Mouse (Mus musculus): ENCODE data around the gene Add3. TPM values are rescaled to one million over a fixed set of nuclear protein-coding genes. Genes with fewer than 3 reads are reported as not detected.

Gene Add3
- total RNA-seq, 2 experiments from 2014 or later = 20.0 to 20.7 TPM

DNA sequence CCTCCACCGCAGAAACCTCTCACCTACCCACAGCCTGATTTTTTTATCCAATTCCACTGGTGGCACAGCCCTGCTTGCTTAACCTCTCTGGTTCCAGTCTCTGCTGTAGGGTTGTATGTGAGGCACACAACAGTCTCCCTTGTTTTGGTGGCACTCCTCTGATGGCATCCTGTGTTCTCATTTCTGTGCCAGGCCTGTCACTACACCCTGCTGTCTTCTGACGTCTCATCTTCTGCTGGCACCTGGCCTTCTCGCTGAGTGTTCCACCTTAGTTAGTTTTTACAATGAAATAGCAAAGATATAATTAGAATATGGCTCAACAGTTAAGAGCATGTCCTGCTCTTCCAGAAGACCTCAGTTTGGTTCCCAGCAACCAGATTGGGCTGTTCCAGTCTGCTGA, 49.5 kb downstream of the Add3 start:
- DNase-seq = no peak
- intact Hi-C loops (cut with DNase I) = no loop called here

DNA sequence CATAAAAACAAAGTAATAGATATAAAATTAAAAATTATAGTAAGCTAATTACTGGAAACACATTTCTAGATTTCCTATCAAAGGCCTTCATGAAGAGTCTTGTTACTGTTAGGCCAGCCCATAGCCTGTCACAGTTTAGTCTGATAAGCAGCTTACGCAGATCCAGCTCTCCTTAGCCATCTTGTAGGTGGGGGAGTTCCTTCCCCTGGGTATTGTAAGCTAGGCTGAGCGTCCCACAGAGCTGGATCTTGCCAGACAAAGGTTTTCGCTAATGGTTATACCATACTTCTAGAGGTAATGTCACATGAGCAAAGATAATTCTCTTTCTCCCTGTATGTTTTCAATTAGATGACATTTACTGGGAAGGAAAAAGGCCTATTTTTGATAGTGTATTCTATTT, 50.0 kb downstream of the Add3 start:
- no peak for DNase-seq
- intact Hi-C loops (cut with DNase I) = no loop called here

DNA sequence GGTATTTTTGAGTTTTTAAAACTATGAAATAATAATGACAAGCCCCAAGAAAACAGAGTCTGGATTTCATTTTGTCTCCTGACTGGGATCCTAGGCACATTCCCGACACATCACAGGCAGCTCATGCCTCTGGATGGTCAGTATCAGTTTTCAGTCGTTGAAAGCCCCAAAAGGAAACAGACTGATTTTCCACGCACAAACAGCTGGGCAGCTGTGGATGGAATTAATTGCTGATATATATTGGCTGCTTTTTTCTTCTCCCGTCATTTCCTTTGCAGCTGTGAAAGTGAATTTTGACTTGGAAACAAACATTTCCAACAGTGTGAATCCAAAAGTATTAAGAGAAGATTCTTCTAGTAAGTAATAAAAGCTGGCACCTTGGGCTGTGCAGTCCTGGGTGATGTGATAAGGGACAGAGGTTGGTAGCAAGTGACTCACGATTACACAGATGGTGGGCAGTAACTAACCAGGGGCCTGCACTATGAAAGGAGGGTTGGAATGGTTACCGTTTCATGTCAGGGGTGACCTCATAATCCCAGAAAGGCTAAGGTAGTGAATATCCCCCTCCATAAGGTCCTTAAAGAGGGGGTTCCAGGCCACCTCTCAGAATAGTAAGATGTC, 51.7 kb downstream of the Add3 start:
- no peak for DNase-seq
- intact Hi-C loops (cut with DNase I) = no loop called here

DNA sequence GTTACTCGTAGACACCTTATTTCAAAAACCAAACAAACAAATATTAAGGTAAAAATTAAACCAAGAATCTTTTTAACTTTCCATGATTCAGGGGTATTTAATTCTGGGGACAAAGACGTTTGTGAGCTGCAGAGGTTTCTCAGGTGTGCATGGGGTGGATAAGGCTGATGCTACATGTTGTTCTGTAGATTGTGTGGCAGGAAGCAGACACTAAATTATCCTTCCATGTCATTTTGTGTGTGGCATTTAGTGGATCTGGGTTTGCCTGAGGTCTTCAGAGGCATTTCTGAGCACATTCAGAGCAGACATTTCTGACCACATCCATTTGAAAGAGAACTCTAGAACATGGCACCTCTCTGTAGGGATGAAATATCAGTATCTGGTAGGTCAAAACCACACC, 52.9 kb downstream of the Add3 start:
- DNase-seq = no peak
- intact Hi-C loops (cut with DNase I) = no loop called here

DNA sequence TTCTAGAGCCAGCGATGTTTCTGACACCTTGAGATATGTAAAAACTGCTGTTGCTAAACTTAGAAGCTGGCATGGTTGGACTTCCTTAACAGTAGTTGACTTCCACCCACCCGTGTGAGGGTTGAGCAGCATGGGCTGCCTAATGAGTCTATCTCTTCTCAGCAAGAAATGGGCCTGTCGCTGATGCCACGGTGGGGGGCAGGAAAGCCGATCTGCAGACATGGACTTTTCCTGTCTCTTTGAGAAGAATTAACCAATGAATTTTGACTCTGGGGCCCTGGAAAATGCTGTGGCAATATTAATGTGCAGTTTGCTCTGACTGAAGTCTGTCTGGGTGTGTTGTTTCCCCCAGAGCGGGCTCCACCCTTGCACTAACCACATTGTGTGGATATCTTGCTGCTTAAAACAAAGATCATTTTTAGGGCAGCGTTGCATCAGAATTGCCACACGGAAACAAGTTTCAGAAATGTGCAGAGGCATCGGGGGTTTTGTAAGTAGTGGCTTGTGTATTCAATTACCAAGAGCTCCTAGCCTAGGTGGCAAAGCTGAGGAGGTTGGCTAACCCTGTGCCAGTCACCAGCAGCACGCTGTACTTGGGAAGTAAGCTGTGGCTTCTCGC, 53.8 kb downstream of the Add3 start:
- DNase-seq = no peak
- intact Hi-C loops (cut with DNase I) = no loop called here

DNA sequence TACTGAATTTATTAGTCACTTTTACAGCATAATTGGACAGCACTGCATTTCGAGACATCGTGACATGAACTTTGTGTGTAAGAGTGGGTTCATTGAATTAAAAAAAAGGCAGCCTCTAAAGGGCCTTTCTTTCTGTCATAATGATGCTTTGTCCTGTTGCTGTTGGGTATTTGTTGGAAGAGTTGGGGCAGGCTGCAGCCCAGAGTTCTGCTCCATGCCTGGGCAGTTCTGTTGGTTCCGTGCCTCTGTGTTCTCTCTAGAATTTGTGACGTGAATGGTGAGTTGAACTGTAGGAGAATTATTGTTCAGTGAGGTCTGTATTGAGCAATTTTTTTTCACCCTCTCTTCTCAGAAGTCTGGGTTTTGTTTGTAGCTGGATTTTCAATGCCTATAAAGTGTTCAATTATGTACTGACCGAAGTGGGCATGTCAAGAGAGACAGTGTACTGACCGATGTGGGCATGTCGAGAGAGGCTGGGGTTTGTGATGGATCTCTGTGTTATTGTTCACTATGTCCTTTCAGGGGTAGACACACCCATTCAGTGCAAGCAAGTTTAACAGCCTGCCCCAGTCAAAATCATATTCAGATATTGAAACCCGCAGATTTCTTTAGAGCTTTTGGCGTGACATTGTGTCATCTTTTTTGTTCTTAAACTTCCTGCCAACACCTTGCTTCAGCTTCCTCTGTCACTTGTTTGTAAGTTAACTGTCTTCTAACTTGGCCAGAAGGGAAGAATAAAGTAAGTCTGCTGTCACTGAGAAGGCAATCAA, 54.7 kb downstream of the Add3 start:
- DNase-seq = no peak
- intact Hi-C loops (cut with DNase I) = no loop called here

DNA sequence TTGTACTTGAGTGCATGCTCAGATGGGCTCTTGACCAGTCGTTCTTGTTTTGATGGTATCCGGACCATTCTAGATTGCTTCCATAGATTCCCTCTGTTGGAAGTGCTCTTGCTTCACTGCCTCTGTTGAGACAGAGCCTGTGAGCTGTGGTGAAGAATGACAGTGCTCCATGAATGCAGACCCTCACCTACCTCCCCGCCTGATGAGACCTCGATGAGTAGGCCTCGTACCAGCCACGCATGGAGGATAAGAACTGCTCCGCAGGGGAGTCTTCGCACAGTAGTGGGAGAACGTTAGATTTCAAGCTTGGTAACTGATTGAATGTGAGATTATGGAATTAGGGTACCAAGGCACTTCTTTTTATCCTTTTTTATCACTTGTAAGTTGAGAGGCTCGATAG, 56.7 kb downstream of the Add3 start:
- intact Hi-C loops (cut with DNase I) = no loop called here
- no peak for DNase-seq

DNA sequence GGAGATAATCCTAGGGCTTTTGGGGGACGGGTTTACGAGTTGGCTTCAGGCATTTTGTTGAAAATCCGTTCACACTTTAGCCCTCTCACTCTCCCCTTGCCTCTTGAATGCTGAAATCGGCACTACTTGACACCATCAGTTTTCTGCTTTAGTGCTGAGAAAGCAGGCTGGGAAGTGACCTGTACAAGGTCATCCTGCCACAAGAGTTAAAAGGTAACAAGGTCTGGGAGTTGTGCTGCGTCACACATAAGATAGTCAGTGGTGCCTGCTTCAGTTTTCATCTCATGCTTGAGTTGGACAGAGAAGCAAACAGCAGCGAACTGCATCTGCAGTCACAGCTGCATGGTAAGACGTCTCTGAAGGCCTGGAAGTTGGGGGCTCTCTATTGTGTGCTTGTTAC, 57.5 kb downstream of the Add3 start:
- intact Hi-C loops (cut with DNase I) = no loop called here
- DNase-seq = no peak

DNA sequence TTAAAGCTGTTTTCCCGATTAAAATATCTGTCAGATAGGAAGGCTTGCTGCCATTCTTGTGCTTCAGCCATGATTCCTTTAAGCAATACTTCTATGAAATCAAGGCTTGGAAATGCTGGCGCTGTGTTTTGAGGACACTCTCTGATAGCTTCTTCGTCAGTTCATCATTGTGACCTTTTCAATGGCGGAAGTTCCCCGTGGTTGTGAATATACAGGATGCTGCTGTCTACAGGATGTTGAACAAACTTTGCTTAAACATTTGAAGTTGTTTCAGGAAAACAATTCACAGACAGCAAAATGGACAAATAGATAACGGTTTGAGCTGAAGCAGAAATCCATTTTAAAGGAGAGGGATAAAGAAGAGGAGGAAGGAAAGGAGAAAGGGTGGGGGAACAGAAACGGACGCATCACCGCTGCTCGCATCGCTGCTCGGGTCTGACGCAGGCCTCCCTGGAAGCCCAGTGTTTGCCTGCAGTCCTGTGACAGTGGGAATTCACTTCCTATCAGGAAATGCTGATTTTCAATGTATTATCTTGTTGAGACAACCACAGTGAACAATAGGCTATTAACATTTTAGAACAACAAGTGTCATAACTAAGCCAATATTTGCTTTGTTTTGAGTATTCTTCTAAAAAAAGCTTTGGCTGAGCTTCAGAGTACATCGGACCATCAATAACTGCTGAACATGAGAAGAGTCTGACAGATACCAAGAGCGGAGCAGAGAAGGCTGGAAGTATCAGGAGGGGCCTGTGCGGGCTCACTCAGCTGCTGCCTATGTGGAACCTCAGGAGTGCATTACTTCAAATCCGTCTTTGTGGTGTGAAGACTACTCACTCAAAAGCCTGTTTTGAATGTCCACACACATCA, 58.7 kb downstream of the Add3 start:
- intact Hi-C loops (cut with DNase I) = no loop called here
- DNase-seq = no peak

DNA sequence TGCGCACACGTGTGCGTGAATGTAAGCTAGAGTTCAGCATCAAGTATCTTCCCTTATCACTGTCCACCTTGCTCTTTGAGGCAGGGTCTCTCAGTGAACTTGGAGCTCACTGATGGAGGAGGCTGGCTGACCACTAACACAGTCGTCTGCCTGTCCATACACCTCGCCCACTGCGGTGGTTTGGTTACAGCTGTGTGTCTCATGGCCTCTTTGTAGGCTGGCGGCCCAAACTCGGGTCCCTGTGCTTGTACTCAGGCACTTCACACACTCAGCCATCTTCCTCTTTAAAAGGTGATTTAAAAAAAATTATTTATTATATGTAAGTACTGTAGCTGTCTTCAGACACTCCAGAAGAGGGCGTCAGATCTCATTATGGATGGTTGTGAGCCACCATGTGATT, 59.5 kb downstream of the Add3 start:
- DNase-seq = no peak
- intact Hi-C loops (cut with DNase I) = no loop called here

DNA sequence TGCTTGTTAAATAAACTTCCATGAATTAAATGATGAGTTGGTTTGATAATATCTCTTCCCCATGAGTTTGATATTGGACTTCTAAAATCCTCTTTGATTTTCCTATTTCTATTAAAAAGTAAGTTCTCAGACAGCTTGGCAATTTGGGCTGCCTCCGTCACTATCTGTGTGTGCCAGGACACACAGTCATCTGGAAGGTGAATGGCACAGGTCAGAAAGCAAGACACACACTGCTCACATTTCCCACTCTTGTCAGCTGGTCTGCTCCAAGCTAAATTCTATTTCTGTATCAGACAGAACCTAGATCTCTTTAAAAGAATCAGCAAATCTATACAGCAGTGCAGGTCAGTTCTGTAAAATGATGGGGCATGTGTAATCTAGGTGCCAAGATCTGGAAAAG, 61.9 kb downstream of the Add3 start:
- intact Hi-C loops (cut with DNase I) = no loop called here
- no peak for DNase-seq

DNA sequence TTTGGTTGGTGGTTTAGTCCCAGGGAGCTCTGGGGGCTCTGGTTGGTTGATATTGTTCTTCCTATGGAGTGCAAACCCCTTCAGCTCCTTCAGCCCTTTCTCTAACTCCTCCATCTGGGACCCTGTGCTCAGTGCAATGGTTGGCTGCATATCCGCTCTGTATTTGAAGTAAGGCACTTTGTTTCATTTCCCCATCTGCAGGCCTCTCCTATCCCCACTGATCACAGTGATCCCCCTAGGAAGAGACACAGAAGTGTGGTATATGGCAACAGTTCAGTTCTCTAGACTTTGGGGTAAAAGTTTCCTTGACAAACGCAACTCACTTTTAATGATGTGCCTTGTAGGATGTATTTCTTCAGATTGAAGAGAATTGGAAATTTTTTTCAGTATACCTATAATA, 66.7 kb downstream of the Add3 start:
- DNase-seq = no peak
- intact Hi-C loops (cut with DNase I) = no loop called here

DNA sequence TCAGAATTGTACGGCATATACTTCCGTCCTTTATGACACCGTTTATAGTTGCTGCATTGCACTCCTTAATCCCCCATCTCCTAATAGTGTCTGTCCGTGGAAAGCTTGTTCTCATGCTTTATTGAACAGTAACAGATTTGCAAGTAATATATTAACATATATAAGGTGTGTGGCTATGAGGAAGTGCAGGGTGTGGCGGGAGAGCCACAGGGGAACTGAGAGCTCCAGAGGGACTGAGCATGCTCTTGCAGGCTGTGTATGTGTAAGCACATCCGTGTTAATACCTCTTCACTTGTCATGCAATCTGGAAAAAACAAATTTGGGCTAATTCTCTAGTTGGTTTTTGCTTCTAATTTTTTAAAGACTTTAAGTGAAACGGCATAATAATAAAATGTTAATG, 68.6 kb downstream of the Add3 start:
- no peak for DNase-seq

DNA sequence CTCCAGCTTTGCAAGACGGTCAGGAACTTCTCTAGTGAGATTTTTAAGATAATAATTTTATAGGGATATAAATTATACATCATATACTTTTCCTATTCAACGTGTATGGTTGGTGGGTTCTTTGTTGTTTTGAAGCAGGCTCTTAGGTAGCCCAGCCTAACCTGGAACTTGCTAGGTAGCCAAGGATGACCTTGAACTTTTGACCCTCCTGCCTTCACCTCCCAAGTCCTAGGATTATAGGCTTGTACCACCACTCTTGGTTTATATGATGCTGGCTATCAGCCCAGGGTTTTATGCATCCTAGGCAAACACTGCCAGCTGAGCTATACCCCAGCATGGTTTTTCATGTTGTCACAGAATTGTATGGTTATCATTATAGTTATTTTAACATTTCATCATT, 70.0 kb downstream of the Add3 start:
- intact Hi-C loops (cut with DNase I) = no loop called here
- DNase-seq = no peak

More for the DNA sequence above, 68.6 kb downstream of the Add3 start:
- intact Hi-C loops (cut with DNase I) = no loop called here

DNA sequence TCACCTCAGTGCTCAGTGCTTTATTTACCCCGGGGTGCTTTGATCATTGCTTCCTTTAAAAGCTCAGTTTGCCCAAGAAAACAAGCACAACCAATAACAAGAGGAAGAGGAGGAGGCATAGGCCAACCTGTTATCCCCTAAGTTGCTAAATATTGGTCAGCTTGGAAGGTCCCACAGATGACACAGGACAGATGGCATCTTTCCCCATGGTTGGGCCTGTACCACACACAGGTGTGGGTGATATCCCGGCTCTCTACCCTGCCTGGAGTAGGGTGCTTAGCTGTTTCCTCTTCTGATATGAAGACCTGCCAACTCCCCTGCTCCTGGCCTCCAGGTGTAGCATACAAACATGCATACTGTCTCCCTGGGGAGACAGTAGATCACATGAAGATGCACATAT, 75.1 kb downstream of the Add3 start:
- no peak for DNase-seq
- intact Hi-C loops (cut with DNase I) = loop anchor here (5.0 kb wide), 1 partner anchor 73 kb away; the partner anchor contains the start of gene Add3

DNA sequence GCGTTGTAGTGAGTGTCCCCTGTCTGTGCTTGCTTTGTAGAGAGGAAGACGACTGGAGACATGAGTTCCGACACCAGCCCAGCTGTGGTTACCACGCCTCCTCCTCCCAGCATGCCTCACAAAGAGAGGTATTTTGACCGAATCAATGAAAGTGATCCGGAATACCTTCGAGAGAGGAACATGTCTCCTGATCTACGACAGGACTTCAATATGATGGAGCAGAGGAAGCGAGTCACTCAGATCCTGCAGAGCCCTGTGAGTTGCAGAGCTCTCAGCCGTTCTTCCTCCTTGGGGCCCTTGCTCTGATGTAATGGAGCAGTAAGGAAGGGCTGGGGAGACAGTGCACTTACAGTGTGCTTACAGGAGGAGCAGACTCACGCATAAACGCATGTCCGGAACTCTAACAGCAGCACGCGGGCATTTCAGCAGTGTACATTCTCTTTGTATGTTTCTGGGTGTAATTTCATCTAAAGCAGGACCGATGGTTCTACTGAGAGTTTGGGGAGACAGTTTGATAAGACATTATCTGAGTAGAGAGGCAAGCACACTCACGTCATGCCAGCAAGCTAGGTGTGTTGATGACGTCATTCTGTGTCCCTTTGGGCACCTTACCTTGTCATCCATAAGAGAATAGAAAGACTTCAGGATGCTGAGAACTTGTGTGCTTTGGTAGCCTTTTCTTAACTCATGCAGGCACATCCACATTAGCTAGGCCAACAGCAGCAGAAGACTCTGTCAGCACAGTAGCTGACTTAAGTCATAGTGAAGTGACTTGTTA, 76.7 kb downstream of the Add3 start:
- intact Hi-C loops (cut with DNase I) = loop anchor here (5.0 kb wide), 1 partner anchor 75 kb away; the partner anchor contains the start of gene Add3
- no peak for DNase-seq

DNA sequence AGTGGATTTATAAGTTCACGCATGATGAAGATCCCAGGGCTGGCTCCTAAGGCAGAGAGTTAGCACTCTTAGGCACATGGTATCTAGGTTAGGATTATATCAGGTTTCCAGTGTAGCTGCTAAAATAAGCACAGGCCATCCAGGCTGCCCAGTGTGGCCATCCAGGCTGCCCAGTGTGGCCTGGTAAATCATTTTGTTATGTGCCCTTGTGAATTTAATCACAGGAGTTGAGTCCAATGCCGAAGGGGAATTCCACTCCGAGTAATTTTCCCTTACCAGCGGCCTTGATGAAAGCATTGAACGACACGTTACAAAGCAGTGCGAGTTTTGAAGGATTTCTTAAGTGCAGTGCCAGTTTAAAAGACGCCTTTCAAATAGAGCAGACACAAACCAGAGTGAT, 77.6 kb downstream of the Add3 start:
- peak in 1 of 2 experiments; percentile 22 for DNase-seq
- intact Hi-C loops (cut with DNase I) = loop anchor here (5.0 kb wide), 1 partner anchor 76 kb away; the partner anchor contains the start of gene Add3

DNA sequence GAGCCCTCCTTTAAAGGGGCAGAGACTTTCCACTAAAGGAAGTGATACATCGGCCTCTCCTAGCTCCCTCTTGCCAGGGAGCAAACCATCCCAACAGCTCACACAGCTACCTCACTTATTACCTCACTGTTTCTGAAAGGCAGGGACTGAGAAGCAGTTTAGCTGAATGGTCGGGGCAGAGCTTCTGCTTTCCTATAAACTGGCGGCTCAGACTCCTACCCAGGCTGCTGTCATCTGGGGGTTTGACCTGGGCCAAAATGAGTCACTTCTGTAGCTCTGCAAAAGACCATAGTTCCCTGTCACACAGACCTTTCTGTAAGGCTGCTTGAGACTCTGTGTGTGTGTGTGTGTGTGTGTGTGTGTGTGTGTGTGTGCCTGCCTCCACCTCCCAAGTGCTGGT, 79.1 kb downstream of the Add3 start:
- no peak for DNase-seq
- intact Hi-C loops (cut with DNase I) = loop anchor here (5.0 kb wide), 1 partner anchor 77 kb away; the partner anchor contains the start of gene Add3

DNA sequence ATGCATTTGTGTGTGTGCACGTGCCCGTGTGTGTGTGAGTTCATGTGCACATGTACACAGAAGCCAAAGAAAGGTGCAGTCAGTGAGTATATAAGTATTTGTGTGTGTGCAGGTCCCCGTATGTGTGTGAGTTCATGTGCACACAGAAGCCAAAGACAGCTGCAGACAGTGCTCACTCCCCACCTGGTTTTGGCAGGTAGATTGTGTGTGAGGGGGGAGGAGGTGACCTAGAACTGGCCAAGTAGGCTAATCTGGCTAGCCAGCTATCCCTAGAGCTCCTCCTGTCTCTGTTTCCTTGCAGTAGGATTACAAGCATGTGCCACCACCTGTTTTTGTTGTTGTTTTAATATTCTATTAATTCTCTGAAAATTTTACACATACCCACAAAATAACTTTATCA, 80.9 kb downstream of the Add3 start:
- DNase-seq = no peak
- intact Hi-C loops (cut with DNase I) = no loop called here
